Mouse (Mus musculus) CH12F3 (cell line): ENCODE results near the gene Olfr403.
"Not testable (repeated sequence)": the region's sequence is repeated elsewhere in the genome, so short reads cannot be mapped to it uniquely, and the experiment has no call there.

Experiments used
- in situ Hi-C: fragments of 300-500 bp; cut with MboI; formaldehyde crosslinking; loops from 2 replicates; pipeline ENCODE4 v1.14.3; 2020; ENCODE audit warnings: low sequenced_read_pairs

Gene Olfr403

DNA sequence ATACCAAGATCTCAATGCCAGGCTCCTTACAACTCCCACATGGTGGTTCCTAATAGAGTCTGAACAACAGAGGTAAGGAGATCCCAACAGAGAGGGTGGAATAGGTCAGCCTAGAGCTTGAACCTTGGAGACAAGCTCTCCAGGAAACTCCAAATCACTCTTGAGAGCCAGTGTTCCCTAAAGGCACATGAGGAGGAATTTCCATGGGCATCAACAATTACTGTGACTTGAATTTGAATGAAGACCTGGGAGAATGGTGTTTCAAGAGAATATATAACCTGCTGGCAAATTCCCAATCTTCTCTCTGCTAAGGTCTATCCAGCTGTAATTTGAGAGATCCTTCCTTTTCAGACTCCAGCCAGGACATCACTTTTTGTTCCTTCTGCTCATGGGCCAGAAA lies at the start of gene Olfr403:
Olfr403 (plus strand) TSS at position 301 of the 400 bp plus-strand sequence.
- in situ Hi-C loops = no loop called here

- in situ Hi-C loops = not testable (repeated sequence)
Observed at GRCm38 (mm10) chr11:74140001-74140400, 46.0 kb upstream of the Olfr403 start.

- in situ Hi-C loops = no loop called here
Observed at GRCm38 (mm10) chr11:74145866-74146265, 40.2 kb upstream of the Olfr403 start.

DNA sequence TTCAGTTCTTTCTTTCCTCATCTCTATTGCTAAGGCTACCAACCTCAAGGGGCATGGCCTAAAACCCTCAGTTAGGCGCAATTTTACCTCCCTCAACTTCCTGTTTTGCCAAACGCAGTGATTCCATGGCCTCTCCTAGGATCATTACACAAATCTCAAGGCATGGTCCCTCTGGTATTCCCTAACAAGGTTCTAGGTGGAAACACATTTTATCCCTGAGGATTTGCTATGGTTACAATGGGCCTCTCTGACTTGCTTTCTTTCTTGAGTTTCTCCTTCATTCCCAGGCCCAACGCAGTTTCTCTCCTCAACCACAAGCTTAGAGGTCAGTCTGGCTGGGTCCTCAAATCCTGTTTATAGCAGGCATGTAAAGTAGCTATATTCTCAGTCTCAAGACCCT lies 32.8 kb upstream of the Olfr403 start, which contains the start of gene Olfr402:
Olfr402 (plus strand) TSS at position 301 of the 400 bp plus-strand sequence.
- in situ Hi-C loops = no loop called here

- in situ Hi-C loops = no loop called here
Observed at GRCm38 (mm10) chr11:74168771-74169170, 17.3 kb upstream of the Olfr403 start.

DNA sequence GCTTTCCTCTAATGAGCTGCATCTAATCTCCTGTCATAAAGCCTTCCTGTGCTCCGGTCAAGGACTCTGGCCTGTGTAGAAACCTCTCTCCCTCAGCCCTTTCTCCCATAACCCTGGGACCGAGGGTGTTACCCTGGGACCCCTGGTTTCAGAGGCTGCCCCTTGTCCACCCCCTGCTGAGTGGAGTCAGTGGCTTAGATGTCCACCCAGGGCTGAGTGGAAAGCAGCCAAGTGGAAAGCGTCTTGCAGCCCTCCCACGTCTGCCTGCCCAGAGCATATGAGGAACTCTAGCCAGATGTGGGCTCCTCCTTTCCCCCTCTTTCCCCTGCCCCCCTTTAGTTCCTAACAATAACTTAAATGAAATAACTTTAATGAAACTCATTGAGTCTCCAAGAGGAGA lies 2.9 kb upstream of the Olfr403 start:
- in situ Hi-C loops = no loop called here

DNA sequence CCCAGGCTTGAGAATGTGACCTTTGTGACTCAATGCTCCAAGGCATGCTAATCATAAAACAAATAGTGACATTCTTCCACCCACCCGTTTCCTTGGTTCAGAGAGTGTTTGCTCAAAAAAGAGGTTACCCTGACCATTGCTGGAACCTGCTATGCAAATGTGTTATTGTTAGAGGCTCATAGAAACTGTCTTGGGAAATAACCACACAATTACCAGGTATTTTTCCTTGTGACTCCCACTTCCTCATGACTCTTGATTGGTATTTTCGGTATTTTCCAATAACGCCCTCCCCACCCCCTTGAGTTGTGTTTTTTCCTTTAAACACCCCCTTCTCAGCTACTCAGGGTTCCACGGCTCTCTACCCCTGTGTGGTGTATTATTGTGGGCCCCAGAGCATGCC lies 2.3 kb upstream of the Olfr403 start:
- in situ Hi-C loops = no loop called here

DNA sequence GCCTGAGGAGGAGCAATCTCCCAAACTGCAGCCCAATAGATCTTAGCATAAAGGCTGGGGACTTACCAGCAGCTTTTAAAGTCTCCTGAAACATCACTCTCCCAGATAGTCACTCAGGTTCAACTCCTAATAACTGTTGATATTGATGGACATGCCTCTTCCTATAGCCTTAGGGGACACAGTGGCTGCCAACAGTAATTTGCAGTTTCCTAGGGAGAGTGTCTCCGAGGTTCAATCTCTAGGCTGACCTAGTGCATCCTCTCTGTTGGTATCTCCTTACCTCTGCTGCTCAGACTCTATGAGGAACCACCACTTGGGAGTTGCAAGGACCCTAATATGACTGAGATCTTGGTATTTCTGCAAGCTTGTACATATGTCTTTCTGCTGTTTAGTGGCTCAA lies 25.2 kb downstream of the Olfr403 start, which contains the start of gene Olfr43:
Olfr43 (minus strand) TSS at position 101 of the 400 bp plus-strand sequence.
- in situ Hi-C loops = no loop called here

DNA sequence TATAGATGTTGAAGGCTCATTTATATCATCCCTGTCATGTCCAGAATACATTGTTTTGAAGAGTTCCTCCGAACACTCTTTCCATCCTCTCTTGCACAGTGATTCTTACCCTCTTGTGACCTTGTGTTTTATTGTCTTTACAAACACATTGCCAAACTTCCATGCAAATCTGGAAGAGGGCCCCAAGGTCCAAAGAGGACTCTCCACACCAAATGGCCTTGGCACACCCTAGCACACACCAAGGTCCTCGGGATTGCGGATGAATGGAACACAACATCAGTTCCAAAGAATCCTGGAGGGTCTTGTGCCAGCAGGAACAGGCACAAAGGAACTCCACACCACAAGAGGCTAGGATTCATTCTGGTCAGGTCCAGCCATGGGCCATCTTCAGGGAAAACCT lies 55.2 kb downstream of the Olfr403 start:
- in situ Hi-C loops = no loop called here
